Mouse (Mus musculus) lung, embryonic 16.5 days (tissue): ENCODE results near the gene Kndc1. TPM values are rescaled to one million over a fixed set of nuclear protein-coding genes. Genes with fewer than 3 reads are reported as not detected.

ENCODE experiments used
- ATAC-seq: fragments of 200-750 bp; cut with Nextera tagmentation; 2 replicates; pipeline ENCODE4 v1.8.0; 2017; ENCODE audit warnings: low read depth, mild to moderate bottlenecking, moderate library complexity
- H3K27ac ChIP-seq: fragments of 300-500 bp; sonication (generic); 2 replicates; pipeline ENCODE4 v1.5.1; 2014; ENCODE audit warnings: mild to moderate bottlenecking, control low read depth, low read length
- H3K27me3 ChIP-seq: fragments of 300-500 bp; sonication (generic); 2 replicates; pipeline ENCODE4 v1.6.1; 2014; ENCODE audit warnings: low read depth, low read length, mixed read lengths; ENCODE audit not compliant: control insufficient read depth, insufficient read depth
- H3K36me3 ChIP-seq: fragments of 300-500 bp; sonication (generic); 2 replicates; pipeline ENCODE4 v1.6.1; 2014; ENCODE audit warnings: low read length; ENCODE audit not compliant: control insufficient read depth, insufficient read depth
- H3K4me1 ChIP-seq: fragments of 300-500 bp; sonication (generic); replicated peaks from 2 replicates; pipeline ENCODE4 v1.6.1; 2014; ENCODE audit warnings: low read length, mixed read lengths; ENCODE audit not compliant: control insufficient read depth, insufficient read depth
- H3K4me2 ChIP-seq: fragments of 300-500 bp; sonication (generic); 2 replicates; pipeline ENCODE4 v1.6.1; 2014; ENCODE audit warnings: low read depth, low read length, control low read depth
- H3K4me3 ChIP-seq: fragments of 300-500 bp; sonication (generic); 2 replicates; pipeline ENCODE4 v1.5.1; 2014; ENCODE audit warnings: mild to moderate bottlenecking, low read length, control low read depth
- H3K9ac ChIP-seq: fragments of 300-500 bp; sonication (generic); 2 replicates; pipeline ENCODE4 v1.6.1; 2014; ENCODE audit warnings: low read length, control low read depth
- H3K9me3 ChIP-seq: fragments of 300-500 bp; sonication (generic); 2 replicates; pipeline ENCODE4 v1.6.1; 2016; ENCODE audit warnings: low read length; ENCODE audit not compliant: control insufficient read depth
- WGBS: fragments of 180-500 bp; shearing (Covaris S2); extraction: QIAGEN DNeasy Blood & Tissue Kit; methylation state at CpG from one replicate; pipeline ENCODE4 v1.1.7; 2014; 5-methylcytosine and 5-hydroxymethylcytosine counted together
- polyA plus RNA-seq: library from polyadenylated mRNA; unstranded; fragments of >200 nt; fragmentation: Nextera tagmentation; extraction: Ambion mirVana; gene quantifications from 2 replicates; pipeline ENCODE4 v1.2.1, GENCODE M21; 2015

The Kndc1 gene
- polyA plus RNA-seq, 1 experiment from 2014 or later, result 1.1 TPM

GRCm38 (mm10) chr7:139970216-139970919 lies 75.9 kb downstream of the Kndc1 start:
- no peak overlapping the region for H3K27ac ChIP-seq
- no peaks in the 10 kb centered on the region for H3K36me3 ChIP-seq
- 78% methylated on average over 10 of the region's 10 CpGs for WGBS
- no peak overlapping the region for H3K4me2 ChIP-seq
- H3K27me3 ChIP-seq, result peaks cover 2% of the 10 kb centered on the region; the same call in 1 of the 2 replicates
- H3K4me1 ChIP-seq, result no peaks in the 10 kb centered on the region
- H3K4me3 ChIP-seq, result no peak overlapping the region
- ATAC-seq, result no peak
- H3K9ac ChIP-seq, result no peak overlapping the region
- H3K9me3 ChIP-seq, result no peaks in the 10 kb centered on the region

GRCm38 (mm10) chr7:139970979-139971378 lies 76.5 kb downstream of the Kndc1 start:
- Histone ChIP-seq H3K36me3 (no peaks in the 10 kb centered on the region), H3K4me2 (no peak overlapping the region), H3K9me3 (no peaks in the 10 kb centered on the region), H3K27me3 (peaks cover 2% of the 10 kb centered on the region; the same call in 1 of the 2 replicates), H3K4me1 (no peaks in the 10 kb centered on the region), H3K9ac (no peak overlapping the region), H3K4me3 (no peak overlapping the region), H3K27ac (no peak overlapping the region)
- ATAC-seq, result no peak
- 67% methylated on average over 5 of the region's 5 CpGs for WGBS

DNA sequence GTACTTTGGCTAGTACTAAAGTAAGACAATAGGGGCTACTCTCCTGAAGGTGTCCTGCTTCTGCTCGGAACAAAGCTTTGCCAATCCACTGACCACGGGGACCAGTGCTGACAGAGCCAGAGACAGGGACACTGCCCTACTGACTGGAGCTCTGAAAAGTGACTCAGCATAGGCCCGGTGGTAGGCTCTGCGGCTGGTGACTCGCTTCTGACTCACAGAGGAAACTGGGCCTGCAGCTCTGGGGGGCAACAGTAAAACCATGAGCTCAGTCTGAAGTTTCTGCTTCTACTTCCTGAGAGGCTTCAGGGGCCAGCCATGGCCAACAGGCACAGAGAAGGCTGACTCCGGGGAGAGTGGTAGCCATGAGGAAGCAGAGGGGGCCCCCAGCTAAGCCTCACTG lies 76.9 kb downstream of the Kndc1 start:
- no peaks in the 10 kb centered on the region for H3K9me3 ChIP-seq
- no peak overlapping the region for H3K27ac ChIP-seq
- H3K4me3 ChIP-seq, result no peak overlapping the region
- H3K9ac ChIP-seq, result no peak overlapping the region
- WGBS, result 64% methylated on average over 6 of the region's 6 CpGs
- H3K4me1 ChIP-seq, result no peaks in the 10 kb centered on the region
- H3K27me3 ChIP-seq, result peaks cover 2% of the 10 kb centered on the region; the same call in 1 of the 2 replicates
- H3K36me3 ChIP-seq, result no peaks in the 10 kb centered on the region
- H3K4me2 ChIP-seq, result no peak overlapping the region
- no peak for ATAC-seq

- H3K9me3 ChIP-seq, result no peaks in the 10 kb centered on the region
- H3K9ac ChIP-seq, result no peak overlapping the region
- no peaks in the 10 kb centered on the region for H3K4me1 ChIP-seq
- no peak overlapping the region for H3K4me2 ChIP-seq
- no peak for ATAC-seq
- H3K27me3 ChIP-seq, result no peaks in the 10 kb centered on the region; the same call in 1 of the 2 replicates
- no peaks in the 10 kb centered on the region for H3K36me3 ChIP-seq
- no peak overlapping the region for H3K27ac ChIP-seq
- no peak overlapping the region for H3K4me3 ChIP-seq
Measured at GRCm38 (mm10) chr7:139972923-139973331, 78.4 kb downstream of the Kndc1 start.

GRCm38 (mm10) chr7:139974307-139974706 lies 79.8 kb downstream of the Kndc1 start:
- no peak for ATAC-seq
- Histone ChIP-seq H3K9ac (no peak overlapping the region), H3K4me1 (peaks cover 8% of the 10 kb centered on the region; the same call in 1 of the 2 replicates), H3K36me3 (no peaks in the 10 kb centered on the region), H3K27ac (no peak overlapping the region), H3K9me3 (no peaks in the 10 kb centered on the region), H3K4me3 (no peak overlapping the region), H3K27me3 (no peaks in the 10 kb centered on the region; the same call in 1 of the 2 replicates), H3K4me2 (no peak overlapping the region)
- WGBS, result 80% methylated on average over 10 of the region's 10 CpGs

DNA sequence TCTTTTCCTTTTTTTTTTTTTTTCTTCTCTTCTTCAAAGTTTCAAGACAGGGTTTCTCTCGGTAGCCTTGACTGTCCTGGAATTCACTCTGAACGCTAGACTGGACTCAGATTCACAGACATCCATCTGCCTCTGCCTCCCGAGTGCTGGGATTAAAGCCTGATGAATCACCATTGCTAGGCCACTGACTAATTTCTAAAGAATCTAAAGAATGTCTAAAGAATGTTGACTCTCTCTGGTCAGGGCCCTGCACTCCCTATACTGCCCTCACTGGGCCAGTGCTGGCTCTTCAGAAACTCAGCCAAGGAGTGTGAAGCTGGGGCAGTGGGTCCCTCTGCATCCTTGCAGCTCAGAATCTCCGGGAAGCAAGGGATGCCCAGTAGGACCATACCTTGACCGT lies 81.0 kb downstream of the Kndc1 start:
- Histone ChIP-seq H3K9me3 (no peaks in the 10 kb centered on the region), H3K4me3 (no peak overlapping the region), H3K36me3 (no peaks in the 10 kb centered on the region), H3K4me2 (no peak overlapping the region), H3K27me3 (peaks cover 3% of the 10 kb centered on the region), H3K27ac (no peak overlapping the region), H3K9ac (no peak overlapping the region), H3K4me1 (peaks cover 8% of the 10 kb centered on the region; the same call in 1 of the 2 replicates)
- ATAC-seq, result no peak
- WGBS, result 36% methylated on average over 5 of the region's 5 CpGs

DNA sequence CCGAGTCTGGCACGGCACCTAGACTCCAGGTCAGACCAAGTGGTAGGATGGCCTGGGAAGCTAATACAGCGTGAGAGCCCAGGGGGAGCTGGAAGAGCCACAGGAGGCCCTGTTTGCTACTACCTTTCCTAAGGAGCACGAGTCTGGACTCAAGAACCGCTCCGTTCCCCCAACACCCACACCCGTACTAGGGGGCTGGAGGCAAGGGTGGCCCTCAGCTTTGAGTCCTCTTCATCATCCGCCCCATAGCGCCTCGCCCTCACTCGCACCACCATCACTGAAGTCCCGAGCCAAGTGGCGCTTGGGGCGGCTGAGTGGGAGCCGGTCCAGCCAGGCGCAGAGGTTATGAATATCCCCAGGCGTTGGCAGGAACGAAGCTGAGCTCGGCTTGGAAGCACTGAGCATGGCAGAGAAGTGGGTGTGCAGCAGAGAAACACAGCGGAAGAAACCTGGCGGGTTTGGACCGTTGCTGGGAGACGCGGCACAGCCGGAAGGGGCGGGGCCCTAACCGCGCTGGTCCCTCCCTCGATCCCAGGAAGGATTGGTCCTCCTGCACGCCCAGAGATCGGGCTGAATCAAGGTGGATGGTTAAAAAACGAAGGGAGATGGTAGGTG lies 83.9 kb downstream of the Kndc1 start, which contains the start of gene 6430531B16Rik:
Gene 6430531B16Rik (minus strand): TSS at position 478 of the 615 bp plus-strand sequence.
- Histone ChIP-seq H3K4me2 (peak within 1 kb of the TSS; percentile 90), H3K27ac (no peak within 1 kb of the TSS), H3K36me3 (no peaks in the 10 kb centered on the region), H3K4me1 (peaks cover 8% of the 10 kb centered on the region; the same call in 1 of the 2 replicates), H3K27me3 (peaks cover 3% of the 10 kb centered on the region), H3K9ac (peak within 1 kb of the TSS; percentile 64), H3K4me3 (peak within 1 kb of the TSS; percentile 62), H3K9me3 (no peaks in the 10 kb centered on the region)
- 3% methylated on average over 32 of the region's 32 CpGs for WGBS
- ATAC-seq, result peak; percentile 93

DNA sequence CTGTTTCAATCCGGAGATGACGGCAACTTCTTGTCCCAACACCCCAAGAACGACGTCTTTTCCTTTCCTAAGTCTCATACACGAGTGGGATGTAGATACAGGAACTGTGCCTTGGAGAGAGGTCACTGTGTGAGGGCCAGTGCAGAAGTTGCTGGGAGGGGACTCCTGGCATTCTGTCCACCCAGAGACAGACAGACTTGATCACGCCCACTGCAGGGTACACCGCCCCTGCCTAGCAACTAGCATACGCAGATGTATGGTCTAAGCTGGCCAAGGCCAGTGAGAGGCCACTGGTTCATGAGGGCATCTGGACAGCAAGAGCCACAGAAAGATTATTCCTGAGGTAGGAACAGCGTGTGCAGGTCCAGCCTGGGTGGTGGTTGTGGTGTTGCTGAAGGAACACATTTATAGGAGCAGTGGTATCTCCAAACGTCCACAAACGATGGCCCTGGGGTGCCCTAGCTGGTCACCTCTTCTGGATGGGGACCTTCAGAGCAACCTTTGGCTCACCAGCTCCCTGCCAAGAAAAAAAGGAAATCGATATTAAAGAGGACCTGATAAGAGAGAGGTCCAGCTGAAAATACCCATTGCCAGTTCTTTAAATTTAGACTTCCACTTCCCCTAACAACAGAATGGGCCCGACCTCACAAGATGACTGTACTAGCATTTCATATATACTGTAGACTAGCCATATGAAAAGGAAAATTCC lies 84.7 kb downstream of the Kndc1 start:
- Histone ChIP-seq H3K27me3 (peaks cover 3% of the 10 kb centered on the region), H3K4me2 (peak overlapping the region; percentile 90), H3K27ac (no peak overlapping the region), H3K9ac (peak overlapping the region; percentile 64), H3K36me3 (no peaks in the 10 kb centered on the region), H3K4me3 (peak overlapping the region; percentile 62), H3K4me1 (peaks cover 8% of the 10 kb centered on the region; the same call in 1 of the 2 replicates), H3K9me3 (no peaks in the 10 kb centered on the region)
- ATAC-seq, result peak; percentile 62
- 39% methylated on average over 13 of the region's 13 CpGs for WGBS

DNA sequence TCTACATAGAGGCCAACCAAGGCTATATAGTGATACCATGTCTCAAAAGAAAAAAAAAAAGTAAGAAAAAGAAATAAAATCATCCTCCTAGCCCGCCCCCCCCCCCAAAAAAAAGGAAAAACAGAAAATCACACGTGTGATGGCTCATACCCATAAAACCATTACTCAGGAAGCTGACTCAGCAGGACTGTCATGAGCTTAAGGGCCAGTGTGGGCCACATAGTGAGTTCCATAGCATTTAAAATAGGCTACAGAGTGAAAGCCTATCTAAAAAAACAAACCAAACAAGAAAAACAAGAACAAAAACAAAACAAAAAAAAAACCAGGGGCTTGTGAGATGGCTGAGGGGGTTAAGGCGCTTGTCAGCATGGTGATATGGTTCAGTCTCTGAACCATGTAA lies 86.3 kb downstream of the Kndc1 start:
- no peaks in the 10 kb centered on the region for H3K36me3 ChIP-seq
- ATAC-seq, result no peak
- no peak overlapping the region for H3K9ac ChIP-seq
- peaks cover 8% of the 10 kb centered on the region; the same call in 1 of the 2 replicates for H3K4me1 ChIP-seq
- peaks cover 3% of the 10 kb centered on the region for H3K27me3 ChIP-seq
- no peak overlapping the region for H3K4me2 ChIP-seq
- H3K9me3 ChIP-seq, result no peaks in the 10 kb centered on the region
- H3K4me3 ChIP-seq, result no peak overlapping the region
- WGBS, result 60% methylated on average over 3 of the region's 3 CpGs
- H3K27ac ChIP-seq, result no peak overlapping the region
